Mouse (Mus musculus) liver, postnatal 0 days (tissue): ENCODE data around the gene Gfra1.

Experiments
- CTCF ChIP-seq: sonication (generic); IDR thresholded peaks from 2 replicates; pipeline ENCODE4 v1.5.1; 2016; ENCODE audit warnings: antibody characterized with exemption, low read depth
- EP300 ChIP-seq: IDR thresholded peaks from 2 replicates; pipeline ENCODE4 v1.6.1; 2016; ENCODE audit warnings: antibody characterized with exemption, low read depth, mild to moderate bottlenecking

DNA sequence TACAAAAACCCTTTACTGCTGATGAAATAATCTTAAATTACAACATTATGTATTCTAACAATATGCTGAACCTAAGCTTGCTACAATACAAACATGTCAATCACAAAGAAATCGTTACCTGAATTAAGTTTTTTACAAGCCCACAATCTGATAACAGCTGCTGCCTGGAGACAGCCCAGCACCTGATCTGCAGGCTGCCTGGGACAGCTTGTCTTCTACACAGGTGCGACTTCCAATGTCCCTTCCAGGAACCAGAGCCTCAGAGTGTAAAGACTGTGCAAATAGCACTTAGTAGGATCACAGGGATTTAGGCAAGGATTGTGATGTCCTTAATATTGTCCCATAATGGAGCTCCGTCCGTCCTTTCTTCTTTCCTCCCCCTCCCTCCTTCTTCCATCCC lies 204.0 kb downstream of the Gfra1 start:
- no peak for TF ChIP-seq CTCF
- TF ChIP-seq EP300, result no peak
